Mouse (Mus musculus): Measurements from ENCODE around the gene Gm20388. TPM values are rescaled to one million over a fixed set of nuclear protein-coding genes. Genes with fewer than 3 reads are reported as not detected.

The Gm20388 gene
- polyA plus RNA-seq, 1 experiment from 2014 or later = not detected

GRCm38 (mm10) chr8:122586749-122587148 lies 2676.1 kb downstream of the Gm20388 start:
- Histone ChIP-seq H3K4me2 (no peak overlapping the region), H3K4me3 (replicated peaks) (no peak overlapping the region), H3K27me3 (peaks cover 4% of the 10 kb centered on the region; the same call in 1 of the 2 replicates), H3K9me3 (replicated peaks) (no peaks in the 10 kb centered on the region), H3K9ac (no peak overlapping the region), H3K36me3 (no peaks in the 10 kb centered on the region), H3K4me1 (replicated peaks) (peaks cover 20% of the 10 kb centered on the region), H3K27ac (no peak overlapping the region)
- no peak for DNase-seq
- WGBS (ENCODE audit: insufficient replicate concordance) = 75% methylated on average over 10 of the region's 10 CpGs
- ATAC-seq (ENCODE audit: low read depth) = no peak

GRCm38 (mm10) chr8:122593240-122593639 lies 2682.6 kb downstream of the Gm20388 start:
- Histone ChIP-seq H3K4me2 (0 out of 2 replicates have a peak overlapping the region, but pooled peaks have one; percentile 4), H3K9ac (no peak overlapping the region), H3K36me3 (no peaks in the 10 kb centered on the region), H3K9me3 (replicated peaks) (no peaks in the 10 kb centered on the region), H3K4me3 (replicated peaks) (no peak overlapping the region), H3K27ac (peak overlapping the region; percentile 50), H3K4me1 (replicated peaks) (peaks cover 21% of the 10 kb centered on the region), H3K27me3 (no peaks in the 10 kb centered on the region)
- ATAC-seq (ENCODE audit: low read depth) (peak; percentile 42; the same call in 1 of the 2 replicates), DNase-seq (peak; percentile 21)
- 49% methylated on average over 12 of the region's 12 CpGs for WGBS (ENCODE audit: insufficient replicate concordance)

- Histone ChIP-seq H3K36me3 (no peaks in the 10 kb centered on the region), H3K27ac (peak overlapping the region; percentile 50), H3K9ac (no peak overlapping the region), H3K9me3 (replicated peaks) (no peaks in the 10 kb centered on the region), H3K27me3 (no peaks in the 10 kb centered on the region), H3K4me2 (0 out of 2 replicates have a peak overlapping the region, but pooled peaks have one; percentile 4), H3K4me1 (replicated peaks) (peaks cover 21% of the 10 kb centered on the region), H3K4me3 (replicated peaks) (no peak overlapping the region)
- ATAC-seq (ENCODE audit: low read depth) (no peak), DNase-seq (no peak)
- WGBS (ENCODE audit: insufficient replicate concordance) = 75% methylated on average over 19 of the region's 19 CpGs
Observed at GRCm38 (mm10) chr8:122593783-122594507, 2683.3 kb downstream of the Gm20388 start.

GRCm38 (mm10) chr8:122596031-122596430 lies 2685.4 kb downstream of the Gm20388 start:
- WGBS (ENCODE audit: insufficient replicate concordance) = 42% methylated on average over 4 of the region's 4 CpGs
- Histone ChIP-seq H3K27me3 (no peaks in the 10 kb centered on the region), H3K4me2 (no peak overlapping the region), H3K36me3 (no peaks in the 10 kb centered on the region), H3K4me3 (replicated peaks) (no peak overlapping the region), H3K4me1 (replicated peaks) (peaks cover 21% of the 10 kb centered on the region), H3K9ac (no peak overlapping the region), H3K27ac (no peak overlapping the region), H3K9me3 (replicated peaks) (no peaks in the 10 kb centered on the region)
- DNase-seq = no peak
- ATAC-seq (ENCODE audit: low read depth) = no peak

GRCm38 (mm10) chr8:122600666-122601065 lies 2690.0 kb downstream of the Gm20388 start:
- Histone ChIP-seq H3K9me3 (replicated peaks) (no peaks in the 10 kb centered on the region), H3K4me2 (no peak overlapping the region), H3K36me3 (no peaks in the 10 kb centered on the region), H3K4me1 (replicated peaks) (no peaks in the 10 kb centered on the region), H3K4me3 (replicated peaks) (no peak overlapping the region), H3K27ac (no peak overlapping the region), H3K9ac (no peak overlapping the region), H3K27me3 (no peaks in the 10 kb centered on the region)
- 85% methylated on average over 9 of the region's 9 CpGs for WGBS (ENCODE audit: insufficient replicate concordance)
- ATAC-seq (ENCODE audit: low read depth) (no peak), DNase-seq (no peak)

- Histone ChIP-seq H3K4me3 (replicated peaks) (no peak overlapping the region), H3K4me2 (no peak overlapping the region), H3K27ac (no peak overlapping the region), H3K9ac (no peak overlapping the region), H3K36me3 (no peaks in the 10 kb centered on the region), H3K9me3 (replicated peaks) (no peaks in the 10 kb centered on the region), H3K27me3 (peaks cover 8% of the 10 kb centered on the region; the same call in 1 of the 2 replicates), H3K4me1 (replicated peaks) (no peaks in the 10 kb centered on the region)
- DNase-seq (no peak), ATAC-seq (ENCODE audit: low read depth) (no peak)
- WGBS (ENCODE audit: insufficient replicate concordance) = 41% methylated on average over 1 of the region's 1 CpGs
Observed at GRCm38 (mm10) chr8:122604640-122605039, 2694.0 kb downstream of the Gm20388 start.

GRCm38 (mm10) chr8:122605367-122605766 lies 2694.7 kb downstream of the Gm20388 start:
- ATAC-seq (ENCODE audit: low read depth) (no peak), DNase-seq (no peak)
- Histone ChIP-seq H3K27me3 (peaks cover 8% of the 10 kb centered on the region; the same call in 1 of the 2 replicates), H3K4me3 (replicated peaks) (no peak overlapping the region), H3K9ac (no peak overlapping the region), H3K36me3 (no peaks in the 10 kb centered on the region), H3K4me2 (no peak overlapping the region), H3K27ac (no peak overlapping the region), H3K9me3 (replicated peaks) (no peaks in the 10 kb centered on the region), H3K4me1 (replicated peaks) (peaks cover 1% of the 10 kb centered on the region)
- 61% methylated on average over 4 of the region's 4 CpGs for WGBS (ENCODE audit: insufficient replicate concordance)

GRCm38 (mm10) chr8:122606810-122607209 lies 2696.2 kb downstream of the Gm20388 start:
- no peak overlapping the region for H3K9ac ChIP-seq
- ATAC-seq (ENCODE audit: low read depth) = no peak
- no peak overlapping the region for H3K4me3 ChIP-seq (replicated peaks)
- H3K4me1 ChIP-seq (replicated peaks) = peaks cover 10% of the 10 kb centered on the region
- no peak overlapping the region for H3K27ac ChIP-seq
- 79% methylated on average over 11 of the region's 12 CpGs for WGBS (ENCODE audit: insufficient replicate concordance)
- no peaks in the 10 kb centered on the region for H3K9me3 ChIP-seq (replicated peaks)
- no peak overlapping the region for H3K4me2 ChIP-seq
- DNase-seq = no peak
- H3K36me3 ChIP-seq = no peaks in the 10 kb centered on the region
- H3K27me3 ChIP-seq = peaks cover 8% of the 10 kb centered on the region; the same call in 1 of the 2 replicates

GRCm38 (mm10) chr8:122610209-122610608 lies 2699.6 kb downstream of the Gm20388 start:
- Histone ChIP-seq H3K27ac (no peak overlapping the region), H3K27me3 (peaks cover 8% of the 10 kb centered on the region; the same call in 1 of the 2 replicates), H3K4me3 (replicated peaks) (0 out of 2 replicates have a peak overlapping the region, but pooled peaks have one; percentile 77), H3K4me2 (peak overlapping the region; percentile 99), H3K9me3 (replicated peaks) (no peaks in the 10 kb centered on the region), H3K9ac (no peak overlapping the region), H3K4me1 (replicated peaks) (peaks cover 24% of the 10 kb centered on the region), H3K36me3 (peaks cover 4% of the 10 kb centered on the region; the same call in 1 of the 2 replicates)
- no peak for ATAC-seq (ENCODE audit: low read depth)
- DNase-seq = no peak
- WGBS (ENCODE audit: insufficient replicate concordance) = 58% methylated on average over 4 of the region's 4 CpGs

GRCm38 (mm10) chr8:122610612-122611277 lies 2700.1 kb downstream of the Gm20388 start:
- H3K4me2 ChIP-seq = peak overlapping the region; percentile 99
- no peaks in the 10 kb centered on the region for H3K9me3 ChIP-seq (replicated peaks)
- peaks cover 8% of the 10 kb centered on the region; the same call in 1 of the 2 replicates for H3K27me3 ChIP-seq
- H3K36me3 ChIP-seq = peaks cover 8% of the 10 kb centered on the region; the same call in 1 of the 2 replicates
- H3K4me1 ChIP-seq (replicated peaks) = peaks cover 24% of the 10 kb centered on the region
- H3K4me3 ChIP-seq (replicated peaks) = peak overlapping the region; percentile 77
- WGBS (ENCODE audit: insufficient replicate concordance) = 4% methylated on average over 20 of the region's 20 CpGs
- ATAC-seq (ENCODE audit: low read depth) (peak; percentile 33; the same call in 1 of the 2 replicates), DNase-seq (no peak)
- peak overlapping the region; percentile 84 for H3K9ac ChIP-seq
- H3K27ac ChIP-seq = peak overlapping the region; percentile 74

Measured in liver, embryonic 13.5 days (tissue).